Mouse (Mus musculus) gastrocnemius, postnatal 14 days (tissue): ENCODE data around the gene Smyd1. TPM values are rescaled to one million over a fixed set of nuclear protein-coding genes. Genes with fewer than 3 reads are reported as not detected.

Experiments used
- DNase-seq: peaks from one replicate; pipeline ENCODE4 v3.0.0; 2021; ENCODE audit warnings: mixed read lengths
- intact Hi-C: fragments of 180-260 bp; cut with DNase I; formaldehyde crosslinking; loops from one replicate; pipeline ENCODE4 v1.15.1; 2025; ENCODE audit warnings: low total_unique reads
- microRNA-seq, 2 experiments: library from miRNA; unstranded; fragments of <30 nt; microRNA quantifications; one replicate each; pipeline ENCODE4 v1.2.0; 2021
- total RNA-seq, 2 experiments: library from RNA; stranded (reverse); gene quantifications; 2 replicates each; pipeline ENCODE4 v1.2.3; 2021

Gene Smyd1
- total RNA-seq, 2 experiments from 2014 or later = 228 to 241 TPM

- DNase-seq = no peak
- intact Hi-C loops = no loop called here
These were observed 149.0 kb downstream of the Smyd1 start for GRCm38 (mm10) chr6:71172812-71173580.

- DNase-seq = no peak
- intact Hi-C loops = loop anchor here (5.0 kb wide), 1 partner anchor 231 kb away; no protein-coding TSS in a partner anchor
These were observed 155.4 kb downstream of the Smyd1 start for GRCm38 (mm10) chr6:71166551-71167169.

- no peak for DNase-seq
- intact Hi-C loops = no loop called here
These were observed 157.6 kb downstream of the Smyd1 start for GRCm38 (mm10) chr6:71164394-71164793.

Small RNA genes lying within 50 kb of the gene (microRNA-seq; reads per million reads assigned to microRNA genes)
- gene Mir8112 = 8.0 to 12.1 reads per million in 2 experiments

Other genes with a start within 250 kb of the Smyd1 start
- 1 to 10 TPM; 5.9 to 6.2 TPM for gene Thnsl2, start 177.8 kb downstream of the Smyd1 start, total RNA-seq
- gene Fabp1, start 122.4 kb downstream of the Smyd1 start, total RNA-seq = not detected
- 10 to 100 TPM; 23.6 to 27.9 TPM for gene Krcc1, start 50.6 kb downstream of the Smyd1 start, total RNA-seq
- not detected for gene Cd8b1, start 555 bp upstream of the Smyd1 start, total RNA-seq
- under 1 TPM in 1 of 2 experiments, not detected in 1; 0.10 TPM for gene Cd8a, start 51.2 kb upstream of the Smyd1 start, total RNA-seq
- gene Rmnd5a, start 118.4 kb upstream of the Smyd1 start, total RNA-seq = 10 to 100 TPM; 58.8 to 64.5 TPM
- 10 to 100 TPM; 18.2 to 19.1 TPM for gene Rnf103, start 171.7 kb upstream of the Smyd1 start, total RNA-seq
- 10 to 100 TPM; 39.4 to 40.6 TPM for gene Chmp3, start 221.6 kb upstream of the Smyd1 start, total RNA-seq